Mouse (Mus musculus) myocyte (in vitro differentiated cells): ENCODE results near the gene Nol4l. TPM values are rescaled to one million over a fixed set of nuclear protein-coding genes. Genes with fewer than 3 reads are reported as not detected.
A peak's percentile ranks its signal among the peaks of the same experiment; 100 is the strongest.

Experiments used
- H3K27me3 ChIP-seq: one replicate; pipeline ENCODE4 v1.6.1; 2011; ENCODE audit not compliant: control insufficient read depth, insufficient read depth, insufficient read length
- H3K36me3 ChIP-seq: one replicate; pipeline ENCODE4 v1.6.1; 2011; ENCODE audit not compliant: control insufficient read depth, insufficient read depth
- H3K4me2 ChIP-seq: one replicate; pipeline ENCODE4 v1.6.1; 2011; ENCODE audit warnings: low read depth, control low read depth
- H3K4me3 ChIP-seq: one replicate; pipeline ENCODE4 v1.5.1; 2011; ENCODE audit warnings: mild to moderate bottlenecking, control low read depth, moderate library complexity
- H3K79me2 ChIP-seq: one replicate; pipeline ENCODE4 v1.6.1; 2011; ENCODE audit not compliant: control insufficient read depth, insufficient read depth
- H3ac ChIP-seq: one replicate; pipeline ENCODE4 v1.6.1; 2011; ENCODE audit not compliant: control insufficient read depth, insufficient read length
- CEBPB ChIP-seq: IDR thresholded peaks from 2 replicates; pipeline ENCODE4 v1.6.1; 2011; ENCODE audit warnings: mild to moderate bottlenecking, moderate library complexity; ENCODE audit not compliant: poor library complexity, insufficient read depth, severe bottlenecking
- E2F4 ChIP-seq: IDR thresholded peaks from one replicate; pipeline ENCODE4 v1.6.1; 2011; ENCODE audit warnings: mild to moderate bottlenecking, control low read depth, moderate library complexity; ENCODE audit not compliant: insufficient read depth
- MAX ChIP-seq: IDR thresholded peaks from one replicate; pipeline ENCODE4 v1.6.1; 2011; ENCODE audit warnings: low read depth, mild to moderate bottlenecking, control low read depth
- MYOD1 ChIP-seq, 3 experiments: IDR thresholded peaks; one replicate each; pipeline ENCODE4 v1.6.1; 2011; ENCODE audit warnings: control low read depth in 2 of 3, low read depth in 2 of 3, mild to moderate bottlenecking in 2 of 3, moderate library complexity in 1 of 3; ENCODE audit not compliant: insufficient read length in 2 of 3, control insufficient read depth in 1 of 3
- MYOG ChIP-seq, 3 experiments: IDR thresholded peaks; one replicate each; pipeline ENCODE4 v1.6.1; 2011; ENCODE audit warnings: control low read depth in 2 of 3, low read depth in 2 of 3, mild to moderate bottlenecking in 2 of 3; ENCODE audit not compliant: insufficient read length in 2 of 3, control insufficient read depth in 1 of 3, insufficient read depth in 1 of 3
- POLR2A ChIP-seq: IDR thresholded peaks from one replicate; pipeline ENCODE4 v1.6.1; 2011; ENCODE audit warnings: low read depth, mild to moderate bottlenecking, control low read depth, moderate library complexity; ENCODE audit not compliant: insufficient read length
- POLR2AphosphoS2 ChIP-seq: IDR thresholded peaks from one replicate; pipeline ENCODE4 v1.6.1; 2011; ENCODE audit warnings: low read depth, control low read depth; ENCODE audit not compliant: insufficient read length
- REST ChIP-seq: IDR thresholded peaks from one replicate; pipeline ENCODE4 v1.6.1; 2011; ENCODE audit warnings: mild to moderate bottlenecking, control low read depth, moderate library complexity; ENCODE audit not compliant: insufficient read depth, insufficient read length
- SRF ChIP-seq: IDR thresholded peaks from one replicate; pipeline ENCODE4 v1.6.1; 2011; ENCODE audit warnings: low read depth; ENCODE audit not compliant: control insufficient read depth, insufficient read length
- TCF12 ChIP-seq: IDR thresholded peaks from one replicate; pipeline ENCODE4 v1.6.1; 2011; ENCODE audit warnings: mild to moderate bottlenecking, control low read depth; ENCODE audit not compliant: poor library complexity, insufficient read depth, severe bottlenecking
- TCF3 ChIP-seq: IDR thresholded peaks from one replicate; pipeline ENCODE4 v1.6.1; 2011; ENCODE audit warnings: low read depth, control low read depth; ENCODE audit not compliant: insufficient read length
- USF1 ChIP-seq: IDR thresholded peaks from one replicate; pipeline ENCODE4 v1.6.1; 2011; ENCODE audit warnings: low read depth, mild to moderate bottlenecking, control low read depth, moderate library complexity
- polyA plus RNA-seq: library from polyadenylated mRNA; unstranded; fragments of >200 nt; fragmentation: generic; extraction: Trizol; gene quantifications from one replicate; pipeline ENCODE4 v1.2.1, GENCODE M21; 2012; ENCODE audit warnings: missing spikeins

Gene Nol4l
- polyA plus RNA-seq, 1 experiment, result 0.44 TPM

DNA sequence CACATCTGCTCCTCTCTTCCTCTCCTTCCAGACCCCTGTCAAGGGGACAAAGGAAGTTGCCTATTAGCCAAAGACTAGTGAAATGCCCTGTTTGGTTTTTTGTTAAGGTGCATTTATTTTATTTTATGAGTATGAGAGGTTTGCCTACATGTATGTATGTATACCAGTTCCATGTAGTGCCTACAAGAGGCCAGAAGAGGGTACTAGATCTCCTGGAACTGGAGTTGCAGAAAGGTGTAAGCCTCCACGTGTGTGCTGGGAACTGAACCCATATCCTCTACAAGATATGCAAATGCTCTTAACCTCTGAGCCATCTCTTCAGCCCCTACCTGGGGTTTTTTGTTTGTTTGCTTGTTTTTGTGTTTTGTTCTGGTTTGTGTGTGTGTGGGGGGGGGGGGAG lies 4.2 kb upstream of the Nol4l start:
- Histone ChIP-seq H3K4me3 (no peak overlapping the region), H3K79me2 (no peaks in the 10 kb centered on the region), H3K4me2 (no peak overlapping the region), H3K36me3 (no peaks in the 10 kb centered on the region), H3K27me3 (peaks cover 31% of the 10 kb centered on the region), H3ac (no peak overlapping the region)
- no peak for TF ChIP-seq POLR2AphosphoS2
- TF ChIP-seq REST, result no peak
- TF ChIP-seq MYOD1 (IDR thresholded peaks at IDR 0.05; ENCODE audit: control insufficient read depth in 1 of 3, insufficient read length in 2 of 3, low read depth in 2 of 3), result no peak
- no peak for TF ChIP-seq USF1
- no peak for TF ChIP-seq CEBPB
- TF ChIP-seq POLR2A, result no peak

DNA sequence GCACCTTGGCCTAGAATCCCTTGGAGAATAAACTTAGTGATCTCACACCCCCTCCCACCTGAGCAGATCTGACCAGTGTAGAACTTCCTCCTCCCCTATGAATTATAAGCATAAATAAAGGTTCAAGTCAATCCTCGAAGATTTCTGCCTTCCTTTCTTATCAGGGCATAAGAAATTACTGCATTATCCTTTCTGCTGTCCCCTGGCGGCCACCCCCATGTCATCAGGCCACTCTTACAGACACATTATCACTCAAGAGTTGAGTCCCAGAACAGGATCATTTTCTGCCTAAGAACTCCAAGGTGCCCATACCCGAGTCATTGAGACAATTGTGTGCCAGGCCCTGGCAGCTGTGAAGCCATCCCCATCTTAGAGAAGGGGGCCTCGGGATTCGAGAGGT lies 1.2 kb upstream of the Nol4l start:
- Histone ChIP-seq H3ac (no peak overlapping the region), H3K4me2 (no peak overlapping the region), H3K36me3 (no peaks in the 10 kb centered on the region), H3K79me2 (no peaks in the 10 kb centered on the region), H3K27me3 (peaks cover 52% of the 10 kb centered on the region), H3K4me3 (no peak overlapping the region)
- TF ChIP-seq MAX (no peak), POLR2A (no peak), TCF3 (no peak), POLR2AphosphoS2 (no peak), MYOD1 (IDR thresholded peaks at IDR 0.05; ENCODE audit: control insufficient read depth in 1 of 3, insufficient read length in 2 of 3, low read depth in 2 of 3) (no peak), REST (no peak), E2F4 (no peak), TCF12 (no peak)

DNA sequence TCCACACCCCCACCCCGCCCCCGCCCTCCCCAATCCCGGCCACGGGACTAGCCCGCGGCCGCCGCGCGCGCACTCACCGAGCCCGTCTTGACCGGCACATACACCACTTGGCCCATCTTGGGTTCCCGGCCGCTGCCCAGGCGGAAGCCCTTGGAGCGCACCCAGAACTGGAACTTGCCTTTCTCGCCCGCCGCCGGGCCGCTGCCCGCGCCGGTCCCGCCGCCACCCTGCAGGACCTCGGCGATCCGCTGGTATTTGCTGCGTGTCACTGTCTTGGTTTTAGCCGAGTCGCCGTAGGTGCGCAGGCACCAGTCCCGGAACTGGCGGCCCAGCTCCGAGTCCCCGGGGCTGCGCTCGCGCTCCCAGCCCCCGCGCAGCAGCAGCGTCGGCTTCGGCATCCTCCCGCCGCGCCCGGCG lies 398 bp downstream of the Nol4l start:
- no peaks in the 10 kb centered on the region for H3K36me3 ChIP-seq
- peaks cover 52% of the 10 kb centered on the region for H3K27me3 ChIP-seq
- peak overlapping the region; percentile 80 for H3K4me2 ChIP-seq
- no peak overlapping the region for H3K4me3 ChIP-seq
- TF ChIP-seq E2F4, result no peak
- no peak for TF ChIP-seq MAX
- no peak for TF ChIP-seq POLR2A
- no peak for TF ChIP-seq CEBPB
- TF ChIP-seq REST, result no peak
- TF ChIP-seq TCF12, result no peak
- no peak for TF ChIP-seq POLR2AphosphoS2
- no peak for TF ChIP-seq TCF3
- TF ChIP-seq USF1, result no peak
- no peak for TF ChIP-seq SRF
- no peak for TF ChIP-seq MYOD1 (IDR thresholded peaks at IDR 0.05; ENCODE audit: control insufficient read depth in 1 of 3, insufficient read length in 2 of 3, low read depth in 2 of 3)
- no peak for TF ChIP-seq MYOG (IDR thresholded peaks at IDR 0.05; ENCODE audit: control insufficient read depth in 1 of 3, insufficient read depth in 1 of 3, insufficient read length in 2 of 3, low read depth in 2 of 3)
- no peaks in the 10 kb centered on the region for H3K79me2 ChIP-seq
- no peak overlapping the region for H3ac ChIP-seq

DNA sequence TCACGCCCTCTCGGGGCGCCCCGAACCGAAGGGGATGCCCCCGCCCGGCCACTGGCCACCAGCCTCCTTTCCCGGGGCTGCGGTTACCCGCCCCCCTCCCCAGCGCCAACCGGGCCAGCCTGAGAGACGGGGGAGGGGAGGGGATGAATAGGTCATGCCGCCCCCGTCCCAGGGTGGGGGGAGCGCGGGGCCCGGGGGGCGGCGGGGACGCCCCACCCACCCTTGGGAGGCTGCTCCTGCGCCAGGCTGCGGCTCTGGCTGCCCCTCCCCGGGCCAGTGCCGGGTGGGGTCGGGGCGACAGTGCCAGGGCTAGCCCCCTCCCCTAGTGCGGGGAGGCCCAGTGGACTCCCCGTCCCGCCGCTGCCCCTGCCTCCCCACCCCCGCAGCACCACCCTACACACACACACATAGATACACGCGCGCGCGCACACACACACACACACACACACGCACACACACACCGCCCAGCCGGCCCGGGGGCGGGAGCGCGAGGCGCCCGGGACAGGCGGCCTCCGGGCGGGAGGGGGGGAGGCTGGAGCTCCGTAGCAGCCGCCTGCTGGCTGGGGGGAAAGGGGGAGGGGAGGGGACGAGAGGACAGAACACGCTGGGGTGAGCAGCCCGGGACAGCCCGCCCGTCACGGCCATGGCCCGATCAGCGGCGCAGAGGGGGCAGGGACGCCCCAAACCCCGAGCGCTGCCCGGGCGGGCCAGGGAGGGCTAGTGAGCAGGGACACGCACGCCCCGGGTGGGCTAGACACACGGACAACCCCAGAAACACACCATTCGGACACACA lies 1.0 kb downstream of the Nol4l start:
- H3K79me2 ChIP-seq, result no peaks in the 10 kb centered on the region
- peak overlapping the region; percentile 80 for H3K4me2 ChIP-seq
- no peak overlapping the region for H3ac ChIP-seq
- H3K4me3 ChIP-seq, result no peak overlapping the region
- TF ChIP-seq REST (no peak), E2F4 (no peak), POLR2AphosphoS2 (no peak), POLR2A (no peak), TCF12 (no peak), CEBPB (no peak), SRF (no peak), MAX (no peak), MYOD1 (IDR thresholded peaks at IDR 0.05; ENCODE audit: control insufficient read depth in 1 of 3, insufficient read length in 2 of 3, low read depth in 2 of 3) (no peak)
- H3K36me3 ChIP-seq, result no peaks in the 10 kb centered on the region
- H3K27me3 ChIP-seq, result peaks cover 54% of the 10 kb centered on the region
